Mouse (Mus musculus): ENCODE results near the gene Scn3b.

DNA sequence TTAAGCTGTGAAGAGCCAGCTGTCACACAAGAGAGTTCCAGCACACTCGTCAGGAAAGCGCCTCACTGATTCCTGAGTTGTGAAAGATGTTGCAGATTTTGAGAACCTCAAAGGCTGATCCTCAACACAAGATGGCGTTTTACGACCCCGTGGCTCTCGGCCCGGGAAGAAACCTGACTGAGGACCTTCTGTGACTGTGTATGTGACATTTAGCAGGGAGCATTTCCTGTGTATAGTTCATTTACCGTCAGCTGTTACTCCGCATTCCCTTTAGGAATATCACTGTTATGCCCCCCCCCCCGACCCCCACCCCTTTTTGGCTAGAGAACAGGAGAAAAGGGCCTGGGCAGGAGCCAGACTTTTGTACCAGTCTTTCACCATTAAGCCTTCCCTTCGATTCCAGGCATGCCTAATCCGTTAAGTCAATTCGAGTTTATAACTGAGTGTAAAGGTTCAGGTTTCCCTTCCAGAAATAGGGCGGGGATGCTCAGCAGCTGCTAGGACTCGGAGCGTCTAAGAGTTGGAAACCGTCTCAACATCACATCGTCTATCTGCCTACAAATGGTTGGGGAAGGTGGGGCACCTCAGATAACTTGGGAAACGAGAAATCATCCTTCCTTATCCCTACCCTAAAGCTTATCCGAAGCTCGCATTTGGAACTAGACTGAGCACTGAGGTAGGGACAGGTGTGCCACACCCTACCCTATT lies 823 bp upstream of the Scn3b start:
- TF ChIP-seq POLR2A (IDR thresholded peaks at IDR 0.05; ENCODE audit: low read depth, low read length), result no peak
- no peak for TF ChIP-seq CTCF (conservative IDR thresholded peaks at IDR 0.05; ENCODE audit: insufficient read depth, insufficient read length, low read depth, low read length)

Data from kidney, adult 2 months (tissue).